Mouse (Mus musculus) T-helper 2 cell (primary cell): ENCODE data around the gene Tnrc18.

Experiments used
- in situ Hi-C: fragments of 300-600 bp; cut with MboI, MseI; formaldehyde crosslinking; loops from one replicate; pipeline ENCODE4 v1.15.1; 2025; ENCODE audit warnings: high pct_unique_total_duplicates

Gene Tnrc18

GRCm38 (mm10) chr5:142692971-142693737 lies 124.3 kb downstream of the Tnrc18 start:
- in situ Hi-C loops, result no loop called here

- in situ Hi-C loops, result no loop called here
Observed at GRCm38 (mm10) chr5:142692248-142692647, 125.2 kb downstream of the Tnrc18 start, which contains the start of gene Slc29a4. Gene Slc29a4 (plus strand): TSS chr5:142692512.

- in situ Hi-C loops, result no loop called here
Observed at GRCm38 (mm10) chr5:142690343-142690742, 127.1 kb downstream of the Tnrc18 start.

- in situ Hi-C loops, result no loop called here
Observed at GRCm38 (mm10) chr5:142688866-142689265, 128.6 kb downstream of the Tnrc18 start.

- in situ Hi-C loops, result no loop called here
Observed at GRCm38 (mm10) chr5:142682529-142682928, 134.9 kb downstream of the Tnrc18 start.

- in situ Hi-C loops, result no loop called here
Observed at GRCm38 (mm10) chr5:142681911-142682310, 135.6 kb downstream of the Tnrc18 start.

GRCm38 (mm10) chr5:142679065-142679464 lies 138.4 kb downstream of the Tnrc18 start:
- in situ Hi-C loops, result no loop called here

- in situ Hi-C loops, result no loop called here
Observed at GRCm38 (mm10) chr5:142678141-142678571, 139.3 kb downstream of the Tnrc18 start.
